Mouse (Mus musculus): Measurements from ENCODE around the gene Slc44a5. TPM values are rescaled to one million over a fixed set of nuclear protein-coding genes. Genes with fewer than 3 reads are reported as not detected.

Gene Slc44a5
- total RNA-seq, 4 experiments from 2014 or later = 0.09 to 0.19 (median 0.13) TPM; not detected in 1

GRCm38 (mm10) chr3:154298490-154298889 lies 325.3 kb downstream of the Slc44a5 start:
- no peak for DNase-seq (ENCODE audit: low spot score)

GRCm38 (mm10) chr3:154300006-154300405 lies 326.8 kb downstream of the Slc44a5 start:
- DNase-seq (ENCODE audit: low spot score) = no peak

- no peak for DNase-seq (ENCODE audit: low spot score)
Measured at GRCm38 (mm10) chr3:154301102-154301501, 327.9 kb downstream of the Slc44a5 start.

GRCm38 (mm10) chr3:154305163-154305884 lies 332.1 kb downstream of the Slc44a5 start:
- no peak for DNase-seq (ENCODE audit: low spot score)

- DNase-seq (ENCODE audit: low spot score) = no peak
Measured at GRCm38 (mm10) chr3:154317651-154318248, 344.5 kb downstream of the Slc44a5 start.

Other genes with a start within 250 kb of the Slc44a5 start
- 1 to 10 TPM; 4.0 to 6.3 (median 5.7) TPM for gene St6galnac3, start 248.3 kb upstream of the Slc44a5 start, total RNA-seq (2022)
- gene Asb17, start 129.2 kb upstream of the Slc44a5 start, total RNA-seq (2022) = not detected
- under 1 TPM in 1 of 4 experiments, not detected in 3; 0.08 TPM for gene Msh4, start 67.3 kb upstream of the Slc44a5 start, total RNA-seq (2022)
- gene Rabggtb, start 60.4 kb upstream of the Slc44a5 start, total RNA-seq (2022) = 100 to 1,000 TPM in 2 of 4 experiments, 10 to 100 TPM in 2; 95.0 to 103 (median 99.9) TPM
- 1,000 to 10,000 TPM; 1,199 to 1,642 (median 1,432) TPM for gene Acadm, start 28.8 kb upstream of the Slc44a5 start, total RNA-seq (2022)

Measured in heart, adult 8-10 months (tissue).